Mouse (Mus musculus): ENCODE measurements around the gene D930020B18Rik.

DNA sequence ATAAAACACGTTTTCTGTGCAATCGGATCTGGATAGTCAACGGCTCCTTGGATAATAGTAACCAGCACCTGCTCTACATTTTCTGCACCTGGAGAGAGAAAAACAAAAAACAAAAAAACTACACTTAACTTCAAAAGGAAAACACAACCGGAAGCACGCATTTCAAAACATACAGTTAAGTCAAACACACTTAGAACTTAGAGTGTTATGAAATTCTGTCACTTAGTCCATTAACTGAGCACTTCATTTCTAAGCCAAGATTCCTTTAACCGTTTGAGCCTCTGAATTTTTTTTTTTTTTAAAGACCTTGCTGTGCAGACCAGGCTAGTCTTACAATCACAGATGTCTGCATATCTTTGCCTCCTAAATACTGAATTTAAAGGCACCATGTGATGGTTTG, 40.1 kb upstream of the D930020B18Rik start:
- TF ChIP-seq CTCF (IDR thresholded peaks at IDR 0.05; ENCODE audit: low read depth, low read length) (no peak), POLR2A (IDR thresholded peaks at IDR 0.05; ENCODE audit: extremely low read depth, insufficient read depth, low read length) (no peak)
